Mouse (Mus musculus): ENCODE measurements around the gene F5. TPM values are rescaled to one million over a fixed set of nuclear protein-coding genes. Genes with fewer than 3 reads are reported as not detected.

F5 gene
- total and polyA plus RNA-seq, 3 experiments: not detected

DNA sequence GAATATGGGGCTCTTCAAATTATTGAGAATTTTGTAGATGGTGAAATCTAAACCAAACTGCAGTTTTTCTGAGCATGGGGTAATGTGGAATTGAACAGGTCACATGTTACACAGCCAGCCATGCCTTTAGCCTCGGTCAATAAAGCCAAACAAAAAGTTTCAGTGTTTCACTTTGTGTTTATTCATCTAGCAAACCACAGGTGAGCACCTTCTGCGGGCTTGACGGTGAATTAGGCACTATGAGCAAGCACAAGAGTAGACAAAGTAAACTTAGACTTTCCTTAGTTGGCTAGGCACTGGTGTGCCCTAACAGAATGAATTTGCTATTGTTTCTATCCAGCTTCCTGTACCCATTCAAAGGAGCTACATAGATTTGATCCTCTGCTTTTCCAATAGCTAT, 3.3 kb downstream of the F5 start:
- Histone ChIP-seq H3K27ac (ENCODE audit: control insufficient read depth, low read depth, low read length) (no peak overlapping the region), H3K36me3 (ENCODE audit: control insufficient read depth in 1 of 2, insufficient read depth in 2 of 2, low read length in 2 of 2) (no peaks in the 10 kb centered on the region), H3K4me3 (ENCODE audit: control insufficient read depth in 1 of 2, insufficient read depth in 1 of 2, low read depth in 2 of 2, low read length in 2 of 2) (no peak overlapping the region), H3K4me1 (ENCODE audit: control insufficient read depth in 1 of 2, insufficient read depth in 2 of 2, low read length in 2 of 2) (no peaks in the 10 kb centered on the region), H3K27me3 (ENCODE audit: control insufficient read depth in 1 of 2, insufficient read depth in 2 of 2, low read length in 2 of 2) (peaks cover 2 to 7% of the 10 kb centered on the region in 2 experiments), H3K9me3 (replicated peaks; ENCODE audit: insufficient read depth, low read length) (no peaks in the 10 kb centered on the region), H3K79me2 (ENCODE audit: control insufficient read depth, insufficient read depth, low read length, poor library complexity) (no peaks in the 10 kb centered on the region), H3K9ac (ENCODE audit: control insufficient read depth, low read depth, low read length, poor library complexity, severe bottlenecking) (no peak overlapping the region)
- no peak for TF ChIP-seq MYC (IDR thresholded peaks at IDR 0.05; ENCODE audit: low read depth, low read length)
- no peak for DNase-seq (ENCODE audit: low read depth, low spot score)

DNA sequence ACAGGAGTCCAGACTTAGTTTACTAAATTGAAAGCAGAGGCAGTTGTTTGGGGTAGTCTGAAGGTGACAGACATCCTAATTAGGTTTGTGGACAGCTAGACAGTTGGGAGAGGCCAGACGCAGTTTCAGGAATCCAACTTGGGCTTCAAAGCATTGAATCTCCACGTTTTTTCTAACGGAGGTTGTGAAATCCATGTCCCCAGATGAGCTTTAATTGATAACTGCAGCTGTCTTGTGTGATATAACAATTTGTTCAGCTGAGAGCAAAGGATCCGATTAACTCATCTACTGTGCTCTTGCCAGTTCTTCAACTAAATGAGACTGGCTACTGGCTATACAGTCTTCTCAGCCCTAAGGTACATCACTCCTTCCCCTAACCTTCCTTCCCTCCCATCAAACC, 6.9 kb downstream of the F5 start:
- TF ChIP-seq ZC3H11A (IDR thresholded peaks at IDR 0.05; ENCODE audit: low read depth, low read length) (no peak), SMC3 (IDR thresholded peaks at IDR 0.05; ENCODE audit: low read depth, low read length) (no peak), MAX (IDR thresholded peaks at IDR 0.05; ENCODE audit: low read length) (no peak), RCOR1 (IDR thresholded peaks at IDR 0.05; ENCODE audit: low read depth, low read length) (no peak), CHD2 (IDR thresholded peaks at IDR 0.05; ENCODE audit: low read length) (no peak), ELF1 (IDR thresholded peaks at IDR 0.05; ENCODE audit: low read depth, low read length) (no peak), EP300 (IDR thresholded peaks at IDR 0.05; ENCODE audit: low read depth in 1 of 2, low read length in 2 of 2) (no peak), UBTF (IDR thresholded peaks at IDR 0.05; ENCODE audit: borderline replicate concordance, insufficient read depth, low read depth, low read length) (no peak), MYB (IDR thresholded peaks at IDR 0.05; ENCODE audit: low read depth, low read length) (no peak), HCFC1 (IDR thresholded peaks at IDR 0.05; ENCODE audit: low read depth, low read length) (no peak), POLR2A (IDR thresholded peaks at IDR 0.05; ENCODE audit: control insufficient read depth in 1 of 2, insufficient read depth in 1 of 2, low read depth in 1 of 2, low read length in 2 of 2, poor library complexity in 1 of 2) (no peak), TAL1 (IDR thresholded peaks at IDR 0.05; ENCODE audit: low read length) (no peak), GABPA (IDR thresholded peaks at IDR 0.05; ENCODE audit: low read depth, low read length) (no peak), USF2 (IDR thresholded peaks at IDR 0.05; ENCODE audit: borderline replicate concordance in 1 of 2, insufficient read depth in 1 of 2, low read depth in 1 of 2, low read length in 2 of 2) (no peak), MYC (IDR thresholded peaks at IDR 0.05; ENCODE audit: low read depth, low read length) (no peak), POLR2AphosphoS5 (IDR thresholded peaks at IDR 0.05; ENCODE audit: borderline replicate concordance, low read depth, low read length) (no peak)
- peaks cover 0 to 9% of the 10 kb centered on the region in 2 experiments for H3K27me3 ChIP-seq (ENCODE audit: control insufficient read depth in 1 of 2, insufficient read depth in 2 of 2, low read length in 2 of 2)
- H3K79me2 ChIP-seq (ENCODE audit: control insufficient read depth, insufficient read depth, low read length, poor library complexity): no peaks in the 10 kb centered on the region
- no peak overlapping the region for H3K27ac ChIP-seq (ENCODE audit: control insufficient read depth, low read depth, low read length)
- DNase-seq (ENCODE audit: low read depth, low spot score): no peak
- H3K4me1 ChIP-seq (ENCODE audit: control insufficient read depth in 1 of 2, insufficient read depth in 2 of 2, low read length in 2 of 2): no peaks in the 10 kb centered on the region
- H3K4me3 ChIP-seq (ENCODE audit: control insufficient read depth in 1 of 2, insufficient read depth in 1 of 2, low read depth in 2 of 2, low read length in 2 of 2): no peak overlapping the region
- H3K9me3 ChIP-seq (replicated peaks; ENCODE audit: insufficient read depth, low read length): no peaks in the 10 kb centered on the region
- no peaks in the 10 kb centered on the region for H3K36me3 ChIP-seq (ENCODE audit: control insufficient read depth in 1 of 2, insufficient read depth in 2 of 2, low read length in 2 of 2)
- H3K9ac ChIP-seq (ENCODE audit: control insufficient read depth, low read depth, low read length, poor library complexity, severe bottlenecking): no peak overlapping the region

Data from MEL (cell line).